Mouse (Mus musculus) adrenal gland, adult 8-10 months (tissue): ENCODE data around the gene Slc4a4. TPM values are rescaled to one million over a fixed set of nuclear protein-coding genes. Genes with fewer than 3 reads are reported as not detected.
"Not testable (repeated sequence)": the region's sequence is repeated elsewhere in the genome, so short reads cannot be mapped to it uniquely, and the experiment has no call there.

Experiments
- DNase-seq: peaks from one replicate; pipeline ENCODE4 v3.0.0; 2022
- total RNA-seq, 4 experiments: library from RNA; stranded (reverse); gene quantifications; 2 replicates each; pipeline ENCODE4 v1.2.4; 2022

The Slc4a4 gene
- total RNA-seq, 4 experiments from 2014 or later, result 4.2 to 26.9 (median 17.4) TPM

DNA sequence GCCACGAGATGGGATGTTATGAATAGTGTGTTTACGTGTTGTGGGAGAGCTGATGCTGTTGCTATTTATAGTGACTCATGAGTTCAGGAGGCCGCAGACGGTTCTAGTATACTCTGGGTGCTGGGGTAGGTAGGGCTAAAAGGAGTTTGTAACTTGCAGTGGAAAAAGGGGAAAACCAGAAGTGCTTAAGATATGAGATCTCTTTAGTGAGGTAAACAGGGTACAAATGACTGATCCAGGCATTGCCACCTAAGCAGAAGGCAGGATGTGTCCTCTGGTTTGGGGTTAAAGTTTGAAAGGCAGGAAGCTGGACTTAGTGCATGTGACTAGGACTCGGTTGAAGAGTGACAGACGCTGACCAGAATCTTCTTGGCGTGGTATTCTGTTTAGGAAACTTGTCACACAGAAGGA, 74.7 kb downstream of the Slc4a4 start:
- DNase-seq, result no peak

DNA sequence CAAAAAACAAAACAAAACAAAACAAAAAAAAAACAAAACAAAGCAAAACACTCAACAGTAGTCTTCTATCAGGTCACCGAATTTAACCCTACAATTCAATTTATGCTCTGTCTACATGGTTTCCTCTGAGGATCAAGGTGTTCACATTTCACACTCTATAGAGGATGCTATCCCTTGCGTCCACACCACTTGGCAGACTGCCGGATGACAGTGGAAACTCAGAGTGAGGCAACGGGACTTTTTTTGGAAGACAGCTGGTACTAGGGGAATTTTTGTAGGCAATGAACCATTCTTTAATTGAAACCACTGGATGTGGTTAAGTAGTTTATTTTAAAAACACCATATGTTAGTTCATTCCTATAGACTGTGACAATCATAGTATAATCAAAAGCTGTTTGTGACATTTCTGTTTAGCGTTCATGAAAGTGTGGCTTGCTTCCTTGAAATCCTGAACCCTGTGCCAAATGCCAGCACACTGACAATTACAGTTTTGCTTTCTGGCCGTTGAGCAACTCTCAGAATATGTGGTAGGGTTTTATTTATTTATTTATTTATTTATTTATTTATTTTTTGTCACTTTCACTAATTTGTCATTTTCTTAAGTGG, 78.2 kb downstream of the Slc4a4 start:
- no peak for DNase-seq

DNA sequence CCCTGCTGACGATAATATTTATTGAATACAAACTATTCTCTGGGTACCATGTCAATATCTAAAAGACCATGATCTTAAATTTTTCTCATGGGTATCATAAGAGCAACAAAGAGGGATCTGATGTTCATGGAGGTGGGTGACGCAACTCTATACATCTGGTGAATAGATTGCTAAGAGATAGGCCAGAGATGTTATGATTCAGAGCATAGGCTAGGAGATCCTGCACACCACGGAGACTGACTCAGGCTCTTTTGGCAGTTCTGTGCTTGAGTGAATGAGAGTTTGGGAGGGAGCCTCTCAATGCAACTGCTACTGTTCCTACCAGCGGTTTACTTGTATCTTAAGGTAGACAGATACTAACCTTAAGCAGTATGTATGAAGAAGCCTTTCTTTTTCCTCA, 79.9 kb downstream of the Slc4a4 start:
- DNase-seq, result no peak

DNA sequence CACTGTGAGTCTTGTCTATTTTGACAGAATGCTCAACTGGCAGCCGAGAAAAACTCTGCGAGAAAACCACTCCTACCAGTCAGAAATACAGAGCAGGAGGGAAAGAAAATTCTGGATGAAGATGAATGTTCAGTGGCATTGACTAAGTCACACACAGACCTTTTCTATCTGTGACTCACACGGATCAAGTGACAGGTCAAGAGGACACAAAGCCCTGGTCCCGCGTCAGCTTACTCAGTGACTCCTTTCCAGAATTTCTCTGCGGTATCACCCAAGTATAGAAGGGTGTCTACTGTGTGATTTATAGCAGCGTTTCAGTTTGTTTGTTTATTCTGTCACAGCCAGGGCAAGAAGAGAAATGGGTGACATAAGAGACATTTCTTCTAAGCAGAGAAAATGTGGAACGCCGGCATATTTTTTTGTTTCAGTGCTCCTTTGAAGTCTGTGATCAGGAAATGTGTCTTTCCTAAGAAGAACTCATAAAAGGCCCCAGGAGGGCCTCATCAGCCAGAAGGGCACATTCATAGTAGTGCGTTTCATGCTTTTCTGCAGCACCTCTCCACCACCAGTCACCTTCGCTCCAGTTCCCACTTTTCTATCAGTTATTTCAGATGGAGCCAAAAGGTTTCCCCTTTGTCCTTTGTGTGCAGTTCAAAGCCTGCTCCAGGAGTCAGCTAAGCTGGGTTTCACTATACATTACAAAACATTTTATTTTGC, 82.5 kb downstream of the Slc4a4 start:
- DNase-seq, result no peak

DNA sequence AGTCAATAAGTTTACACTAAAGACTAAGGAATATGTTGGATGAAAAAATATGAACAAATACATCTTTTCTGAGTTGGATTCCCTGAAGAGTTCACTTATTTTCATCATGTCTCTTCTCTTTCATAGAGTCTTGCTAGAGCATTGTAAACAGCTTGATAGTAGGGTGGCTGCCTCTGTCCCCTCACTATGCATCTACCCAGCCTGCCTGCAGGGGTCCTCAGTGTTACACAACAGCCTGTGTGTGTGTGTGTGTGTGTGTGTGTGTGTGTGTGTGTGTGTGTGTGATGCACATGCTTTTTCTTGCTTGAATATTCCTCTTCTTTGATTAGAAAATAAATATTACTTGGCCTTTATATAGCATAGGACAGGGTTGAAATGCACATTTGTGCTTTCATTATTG, 84.9 kb downstream of the Slc4a4 start:
- no peak for DNase-seq

DNA sequence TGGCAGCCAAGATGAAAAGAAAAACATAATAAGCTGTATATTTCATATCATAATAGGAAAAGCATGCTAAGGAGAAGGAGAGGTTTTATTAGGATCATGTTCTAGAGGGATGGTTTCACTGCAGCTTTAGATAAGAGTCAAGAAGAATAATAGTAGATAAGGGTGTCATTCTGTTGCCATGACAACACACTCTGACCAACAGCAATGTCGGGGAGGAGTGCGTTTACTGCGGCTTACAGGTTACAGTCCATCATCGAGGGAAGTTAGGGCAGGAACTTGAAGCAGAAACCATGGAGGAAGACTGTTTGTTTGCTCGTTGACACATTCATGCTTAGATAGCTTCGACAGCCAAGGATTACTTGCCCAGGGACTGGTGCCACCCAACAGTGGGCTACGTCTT, 85.7 kb downstream of the Slc4a4 start:
- no peak for DNase-seq

DNA sequence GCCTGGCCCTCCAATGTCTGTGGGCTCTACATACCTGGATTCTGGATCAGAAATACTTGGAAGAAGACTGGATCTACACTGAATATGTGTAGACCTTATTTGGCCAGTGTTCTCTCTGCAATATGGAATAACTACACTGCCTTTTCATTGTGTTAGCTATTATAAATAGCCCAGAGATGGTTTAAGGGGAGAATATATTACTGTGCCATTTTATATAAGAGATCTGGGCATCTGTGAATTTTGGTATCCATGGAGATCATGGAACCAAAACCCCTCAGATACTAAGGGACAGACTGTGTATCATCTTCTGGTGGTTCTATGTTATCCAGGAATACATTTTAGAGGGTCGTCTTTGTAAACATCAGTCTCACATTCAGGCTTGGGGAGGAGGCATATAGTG, 86.5 kb downstream of the Slc4a4 start:
- DNase-seq, result no peak

DNA sequence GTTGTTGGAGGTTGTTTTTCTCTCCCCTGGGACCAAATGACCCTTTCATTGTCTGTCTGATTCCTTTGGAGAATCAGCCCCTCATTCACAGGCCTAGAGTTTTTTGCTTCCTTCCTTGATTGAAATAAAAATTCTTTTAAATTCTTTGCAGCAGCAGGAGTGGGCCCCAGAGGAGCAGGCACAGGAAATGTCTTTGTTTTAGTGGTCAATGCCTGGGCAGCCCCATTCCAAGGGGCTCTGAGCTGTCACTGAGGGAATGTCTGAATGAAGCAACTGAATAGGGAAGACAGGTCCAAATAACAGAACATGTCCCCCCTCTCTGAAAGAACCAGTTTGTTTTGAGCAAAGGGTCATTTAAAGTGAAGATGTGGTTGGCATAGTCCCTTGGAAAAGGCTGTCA, 89.1 kb downstream of the Slc4a4 start:
- no peak for DNase-seq

DNA sequence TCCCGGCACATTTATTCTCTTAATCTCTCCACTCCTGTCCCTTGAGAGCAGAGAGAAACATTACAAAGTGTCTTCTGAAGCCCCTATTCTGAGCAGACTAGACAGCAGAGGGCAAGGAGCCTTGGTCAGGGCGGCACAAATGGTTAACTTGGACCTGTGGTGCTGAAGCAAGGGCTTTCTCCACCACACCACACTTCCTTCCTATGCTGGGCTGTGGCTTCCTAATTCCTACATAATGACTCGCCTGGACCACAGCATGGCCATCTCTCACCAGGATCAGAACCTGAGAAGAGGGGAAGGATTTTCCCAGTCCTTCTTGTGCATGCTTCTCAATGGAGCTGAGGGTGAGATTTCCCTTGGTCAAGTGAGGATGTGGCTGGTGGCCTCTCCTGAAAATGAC, 89.8 kb downstream of the Slc4a4 start:
- DNase-seq, result no peak

DNA sequence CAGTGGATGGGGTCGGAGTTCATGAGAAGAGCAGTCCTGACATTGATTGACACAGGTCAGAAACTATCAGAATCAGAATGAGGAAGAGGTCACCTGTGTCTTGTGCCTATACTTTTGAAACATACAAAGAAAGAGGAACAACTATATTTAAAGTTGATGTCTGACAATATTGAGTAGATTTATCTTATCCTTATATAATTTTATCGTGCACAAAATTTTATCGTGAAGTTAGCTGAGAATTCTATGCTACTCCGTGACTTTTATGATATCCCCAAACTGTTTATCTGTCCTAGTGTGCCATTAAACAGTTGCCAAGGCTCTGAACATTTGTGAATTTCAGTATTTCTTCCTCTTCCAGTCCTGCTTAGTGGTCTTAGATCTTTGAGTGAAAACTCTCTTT, 94.1 kb downstream of the Slc4a4 start:
- no peak for DNase-seq

DNA sequence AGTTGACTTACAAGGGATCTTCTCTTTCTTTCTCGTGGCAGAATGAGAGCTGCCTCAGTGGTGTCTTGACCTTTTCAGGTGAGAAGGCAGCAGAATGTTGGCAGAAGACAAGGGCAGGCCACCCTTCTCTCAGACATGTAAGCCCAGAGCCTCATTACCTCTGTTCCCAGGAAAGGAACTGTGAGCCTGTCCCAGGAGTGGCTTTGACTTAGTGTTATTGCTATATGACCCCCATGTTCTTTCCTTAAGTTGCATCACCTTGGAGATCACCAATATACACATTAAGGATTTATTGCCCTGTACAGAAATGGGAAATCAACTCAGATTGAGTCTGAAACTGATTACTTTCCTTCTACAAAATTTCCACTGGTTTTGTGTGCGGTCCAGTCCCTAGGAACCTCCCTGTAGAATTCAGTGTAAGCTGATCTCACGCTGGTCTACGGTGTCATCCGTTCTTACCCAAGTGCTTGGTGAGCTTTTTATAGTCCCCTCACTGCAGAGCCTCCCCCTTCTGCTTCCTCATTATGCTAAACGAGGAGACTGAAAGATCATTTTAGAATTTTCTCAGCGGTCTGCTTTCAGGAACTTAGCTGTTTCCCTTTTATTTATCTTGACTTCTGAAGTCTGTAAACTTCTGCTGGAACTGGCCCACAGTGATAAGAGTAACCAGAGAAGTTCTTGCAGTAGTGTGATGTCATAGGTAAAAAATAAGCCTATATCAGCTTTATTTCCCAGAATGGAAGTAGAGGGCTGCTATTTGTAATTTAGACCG, 94.8 kb downstream of the Slc4a4 start:
- DNase-seq, result no peak

DNA sequence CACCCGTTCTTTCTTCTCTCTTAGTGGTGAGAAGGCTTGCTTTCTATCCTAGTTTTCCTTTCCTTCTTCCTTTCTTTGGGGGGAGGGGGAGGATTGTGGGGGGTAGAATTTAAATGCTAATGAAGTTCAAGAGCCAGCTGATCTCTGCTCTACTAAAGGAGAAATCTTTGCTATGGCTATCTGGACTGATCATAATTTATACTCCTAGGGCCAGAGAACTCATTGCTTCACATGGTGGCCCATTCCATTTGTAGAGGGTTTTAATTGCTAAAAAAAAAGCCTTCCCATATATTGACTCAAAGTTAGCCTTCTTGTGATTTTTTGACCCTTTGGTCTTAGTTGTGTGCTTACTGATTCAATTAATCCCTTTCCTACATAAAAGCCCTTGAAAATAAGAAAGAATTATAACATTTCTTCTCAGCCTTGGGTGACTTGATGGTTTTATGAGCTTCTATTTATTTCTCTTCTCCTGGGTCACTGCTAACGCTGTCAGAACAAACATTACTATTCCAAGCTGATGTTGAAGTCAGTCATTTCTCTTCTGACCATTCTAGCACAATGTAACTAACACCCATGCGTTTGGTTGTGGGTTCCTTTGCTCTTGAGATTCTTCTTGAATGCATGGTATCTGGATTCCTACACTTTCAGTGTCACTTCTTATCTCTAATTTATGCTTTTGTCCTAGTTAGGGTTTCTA, 95.6 kb downstream of the Slc4a4 start:
- DNase-seq, result no peak

DNA sequence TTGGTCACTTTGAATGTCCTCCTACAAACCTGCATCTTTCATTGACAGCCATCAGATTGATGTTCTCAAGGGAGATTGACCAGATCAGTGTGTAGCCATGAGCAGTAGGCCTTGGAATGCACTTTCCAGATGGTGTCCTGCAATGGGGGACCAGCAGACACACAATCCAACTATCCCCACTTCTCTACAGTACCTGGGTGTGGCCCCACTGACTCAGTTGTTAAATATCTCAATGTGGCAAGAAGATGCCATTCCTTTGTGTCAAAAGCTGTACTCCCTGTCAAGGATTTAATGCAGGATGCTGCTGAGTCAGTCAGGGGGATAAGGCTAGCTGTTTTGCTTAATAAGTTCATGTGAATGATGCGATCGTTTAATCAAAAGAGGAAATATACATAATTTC, 96.6 kb downstream of the Slc4a4 start:
- no peak for DNase-seq

DNA sequence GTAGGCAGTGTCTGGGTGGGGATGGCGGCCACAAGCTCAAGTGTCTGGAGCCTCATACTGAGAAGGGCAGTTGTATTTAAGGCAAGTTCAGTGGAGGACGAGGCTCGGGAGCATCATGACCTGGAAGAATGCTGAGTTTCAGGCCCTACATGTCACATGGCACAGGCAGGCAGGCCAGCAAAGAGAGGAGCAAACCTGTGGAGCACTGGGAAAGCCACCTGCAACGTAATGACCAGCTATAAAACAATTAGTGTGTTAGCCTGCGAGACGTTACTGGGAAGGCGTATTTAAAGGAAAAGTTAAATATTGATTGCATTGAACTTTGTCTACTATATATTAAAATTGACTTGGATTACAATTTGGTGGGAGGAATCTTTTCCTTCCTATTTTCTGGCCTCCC, 97.0 kb downstream of the Slc4a4 start:
- DNase-seq, result no peak

DNA sequence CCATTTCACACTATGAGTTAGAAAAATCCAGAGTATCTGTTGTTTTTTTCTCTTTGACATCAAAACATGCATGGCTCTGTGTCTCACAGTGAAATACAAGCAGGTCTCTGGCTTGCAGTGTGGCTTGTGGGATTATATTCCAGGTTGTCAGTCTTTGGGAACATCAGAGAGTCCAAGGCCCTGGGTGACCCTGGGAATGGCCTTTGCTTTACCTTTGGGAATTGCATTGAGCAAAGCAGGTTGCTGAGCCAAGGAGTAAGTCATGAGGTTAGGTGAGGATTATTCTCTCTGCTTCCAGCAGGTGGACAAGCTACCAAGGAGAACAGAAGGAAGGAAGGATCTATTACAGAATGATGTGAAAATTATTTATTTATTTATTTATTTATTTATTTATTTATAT, 102.4 kb downstream of the Slc4a4 start:
- DNase-seq, result no peak

DNA sequence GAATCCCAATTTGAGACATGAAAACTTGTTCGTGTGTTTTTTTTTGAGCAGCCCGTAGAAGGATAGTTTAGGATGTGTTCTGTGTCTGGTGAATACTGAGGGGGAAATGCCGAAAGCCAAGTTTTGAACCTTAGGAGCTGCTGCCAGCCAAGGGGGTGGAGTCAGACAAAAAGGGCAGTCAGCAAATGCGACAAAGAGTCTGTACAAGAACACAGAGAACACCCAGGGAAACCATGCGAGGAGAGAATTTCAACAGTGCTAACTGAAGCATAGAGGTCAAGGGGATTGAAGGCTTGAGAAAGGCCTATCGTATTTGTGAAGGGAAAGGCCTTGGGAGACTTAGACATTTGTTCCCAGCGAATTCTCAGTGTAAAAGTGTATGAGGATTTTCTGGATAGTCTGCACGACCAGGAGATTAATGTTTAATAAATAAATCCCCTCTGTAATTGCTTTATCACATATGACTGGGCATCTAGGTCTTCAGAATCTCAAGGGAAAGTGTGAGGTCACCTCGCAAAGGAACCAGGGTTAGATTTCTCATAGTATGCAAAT, 103.7 kb downstream of the Slc4a4 start:
- DNase-seq, result no peak

DNA sequence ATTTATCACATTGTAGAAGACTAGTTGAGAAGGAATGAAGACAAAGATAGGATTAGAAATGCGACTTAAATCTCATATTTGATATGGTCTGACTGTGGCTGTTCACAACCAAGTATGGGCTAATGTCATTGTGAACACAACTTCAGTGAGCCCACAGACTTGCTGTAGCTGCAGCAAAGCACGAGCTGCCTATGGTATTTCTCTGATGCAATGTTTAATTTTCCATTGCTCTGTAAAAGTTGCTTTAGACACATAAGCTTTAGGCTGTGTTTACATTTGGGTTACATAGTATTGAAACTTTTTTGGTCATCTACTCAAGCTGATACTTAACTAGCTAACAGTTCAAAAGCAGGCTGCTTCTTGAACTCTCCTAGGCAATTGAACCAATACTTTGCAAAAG, 104.7 kb downstream of the Slc4a4 start:
- DNase-seq, result not testable (repeated sequence)

DNA sequence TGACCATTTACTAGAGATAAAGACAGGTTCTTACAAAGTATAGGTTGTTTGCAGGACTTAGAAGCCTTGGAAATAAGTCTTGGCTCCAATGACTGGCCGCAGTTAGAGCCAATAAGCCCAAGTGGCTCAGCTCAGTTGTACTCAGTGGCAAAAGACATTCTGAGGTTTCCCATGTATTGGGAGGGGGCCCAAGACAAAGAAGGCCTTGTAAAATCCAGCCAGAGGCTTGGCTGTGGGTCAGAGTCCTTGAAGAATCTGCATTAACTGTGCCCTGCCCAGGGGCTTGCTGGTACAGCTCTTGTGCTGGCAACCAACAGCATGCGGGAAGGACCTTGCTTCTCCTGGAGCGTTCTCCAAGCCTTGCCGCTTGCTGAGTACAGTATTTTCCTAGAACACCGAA, 107.9 kb downstream of the Slc4a4 start:
- DNase-seq, result no peak

DNA sequence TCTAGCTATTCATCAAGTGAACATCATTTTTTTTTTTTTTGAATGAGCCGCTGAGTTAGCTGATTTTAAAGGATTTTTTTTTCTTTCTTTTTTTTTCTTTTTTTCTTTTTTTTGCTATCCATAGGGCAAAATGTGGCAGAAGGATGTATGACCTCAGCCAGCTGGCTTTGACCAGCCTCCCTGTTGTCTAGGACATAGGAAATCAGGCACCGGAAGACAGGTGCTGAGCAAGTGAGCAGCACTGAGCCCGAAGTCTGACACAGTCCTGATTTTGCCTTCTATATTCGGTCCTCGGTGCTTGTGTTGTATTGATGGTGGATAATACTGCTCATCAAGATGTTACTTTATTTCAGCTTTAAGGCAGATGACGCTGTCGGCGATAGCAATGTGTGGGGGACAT, 109.6 kb downstream of the Slc4a4 start:
- no peak for DNase-seq

DNA sequence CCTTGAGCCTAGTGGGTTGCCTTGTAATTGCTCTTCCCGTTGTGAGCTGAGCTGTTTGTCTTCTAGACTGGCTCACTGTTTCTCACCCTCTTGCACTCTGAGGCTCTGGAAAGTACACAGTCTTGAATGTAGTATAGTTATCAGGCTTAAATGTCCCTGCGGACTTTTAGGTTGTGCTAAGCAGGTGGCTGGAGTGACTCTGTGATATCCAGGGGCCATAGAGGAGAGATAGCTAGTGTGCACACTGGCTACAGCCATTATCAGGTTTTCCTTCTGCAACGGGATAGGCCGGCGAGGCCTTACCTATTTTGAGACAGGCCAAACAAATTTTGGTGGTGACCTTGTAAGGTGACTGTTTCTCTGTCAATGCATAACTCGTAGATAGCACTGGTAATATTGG, 110.7 kb downstream of the Slc4a4 start:
- no peak for DNase-seq

DNA sequence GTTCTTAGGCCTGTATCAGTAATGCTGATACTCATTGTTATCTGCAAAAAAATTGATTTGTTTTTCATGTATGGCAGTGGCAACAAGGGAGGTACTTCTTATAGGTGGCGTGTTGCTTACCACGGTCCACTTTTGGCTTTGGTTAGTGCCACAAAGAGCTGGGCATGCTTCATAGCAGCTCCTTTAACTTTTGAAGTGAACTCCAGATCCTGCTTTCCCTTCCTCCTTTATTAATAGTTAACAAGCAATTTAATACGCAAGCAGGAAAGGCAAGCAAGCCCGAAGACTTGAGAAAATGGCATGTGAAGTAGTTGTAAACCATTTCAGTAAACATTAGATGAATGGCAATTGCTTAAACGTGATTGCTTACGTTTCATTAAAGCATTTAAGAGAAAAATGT, 113.2 kb downstream of the Slc4a4 start:
- DNase-seq, result no peak

DNA sequence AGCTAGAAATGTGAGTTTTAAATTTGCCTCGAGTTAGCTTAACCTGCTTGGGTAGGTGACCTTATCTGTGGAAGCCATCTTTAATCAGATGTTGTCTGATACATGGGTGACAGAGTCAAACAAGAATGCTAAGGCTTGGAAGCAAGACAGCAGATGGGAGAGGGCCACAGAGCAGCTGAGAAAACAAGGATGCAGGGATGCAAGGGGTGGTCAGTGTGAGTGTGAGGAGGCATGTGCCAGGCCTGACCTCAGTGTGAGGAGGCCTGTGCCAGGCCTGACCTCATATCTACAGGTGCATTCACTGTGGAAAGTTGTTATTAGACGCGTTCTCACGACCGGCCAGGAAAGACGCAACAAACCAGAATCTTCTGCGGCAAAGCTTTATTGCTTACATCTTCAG, 114.0 kb downstream of the Slc4a4 start:
- DNase-seq, result no peak

DNA sequence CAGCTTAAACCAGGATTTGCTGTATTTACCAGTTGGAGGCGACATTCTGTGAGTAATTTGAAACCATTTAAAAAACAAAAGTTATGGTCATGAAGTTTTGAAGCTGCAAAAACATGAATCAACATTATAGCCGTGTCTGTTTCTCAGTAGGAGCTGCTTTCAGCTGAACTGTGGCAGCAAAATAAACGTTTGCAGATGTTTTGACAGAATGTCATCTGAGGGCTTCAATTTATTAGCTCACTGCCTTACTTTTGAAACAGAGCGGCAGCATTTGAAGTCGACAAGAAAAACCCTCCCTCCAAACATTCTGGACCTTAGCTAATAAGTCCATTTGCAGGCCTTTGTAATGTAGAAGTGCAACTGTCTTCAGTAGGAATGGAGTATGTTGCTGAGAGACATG, 123.5 kb downstream of the Slc4a4 start:
- DNase-seq, result no peak
